Comparison of ENCODE assay signal across 9 mouse cellular contexts in the genomic region with DNA sequence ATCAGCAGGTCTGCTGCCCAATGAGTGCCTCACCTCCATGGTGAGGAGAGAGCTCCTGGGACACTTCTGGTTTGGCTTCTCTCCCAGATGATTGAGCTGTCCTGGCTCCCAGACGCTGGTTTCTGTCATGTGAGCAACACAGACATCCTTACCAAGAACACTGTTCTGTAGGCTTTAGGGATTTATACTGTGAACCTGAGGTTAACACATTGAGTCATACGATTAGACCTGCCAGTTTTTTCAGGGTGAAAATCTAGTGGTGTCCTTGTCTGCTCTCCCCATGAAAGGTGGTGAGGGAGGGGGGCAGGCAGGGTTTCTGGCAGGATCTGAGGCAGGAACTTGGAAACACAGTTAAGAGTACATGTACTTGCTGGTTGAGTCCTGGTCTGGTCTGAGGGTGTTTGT. TPM values are rescaled to one million over a fixed set of nuclear protein-coding genes. Genes with fewer than 3 reads are reported as not detected.
DNase-seq lines count a peak whose midpoint lies in the region; ATAC-seq and TF ChIP-seq lines count a peak whose summit lies in the region.
"Had no signal": no experiment of that assay in that cellular context is flagged by ENCODE, and none has a peak within 500 bp of the region (broad histone marks: within the 10 kb centered on the region; RNA-seq: fewer than 3 reads in every experiment).

No protein-coding gene starts in this region.

- H3K27me3 ChIP-seq in lung, postnatal 0 days (replicated peaks; ENCODE audit: insufficient read depth, low read length): no peaks in the 10 kb centered on the region

- peak overlapping the region; percentile 71 for H3K27ac ChIP-seq in lung, postnatal 0 days (ENCODE audit: low read length)

- no peak overlapping the region for H3K4me2 ChIP-seq in lung, postnatal 0 days (replicated peaks; ENCODE audit: low read depth, low read length)

- H3K9ac ChIP-seq in lung, postnatal 0 days (replicated peaks; ENCODE audit: low read depth): no peak overlapping the region
- H3K9ac ChIP-seq: forebrain, postnatal 0 days had no signal

- intact Hi-C loops in heart, postnatal 25 days (cut with DNase I): loop anchor here (1.0 to 10.0 kb wide), 2 partner anchors 53 to 1460 kb away; no protein-coding TSS in a partner anchor
- intact Hi-C loops in left cerebral cortex, postnatal 14 days (cut with DNase I): no loop called here

- WGBS in lung, postnatal 0 days: 22% methylated on average over 2 of the region's 2 CpGs

- peak; percentile 60 to 86 for DNase-seq in adrenal gland, adult (ENCODE audit: inconsistent age in 2 of 2, low spot score in 1 of 2)
- DNase-seq in adrenal gland, postnatal 25 days: no peak
- DNase-seq in lung, postnatal 0 days (ENCODE audit: low spot score): peak; percentile 84
- no peak for DNase-seq in lung, postnatal 4 days
- DNase-seq in heart, postnatal 25 days (ENCODE audit: low spot score): peak; percentile 37
- peak; percentile 31 for DNase-seq in yolk sac, embryonic 10.5 days (ENCODE audit: low spot score)
- DNase-seq in left cerebral cortex, adult 8-10 months (ENCODE audit: low spot score in 2 of 2): no peak
- DNase-seq in left cerebral cortex, postnatal 14 days (ENCODE audit: low spot score in 2 of 2): no peak
- DNase-seq: forebrain, postnatal 0 days had no signal

- no peak for TF ChIP-seq CTCF in lung, postnatal 0 days (IDR thresholded peaks at IDR 0.05)

- H3K9me3 ChIP-seq in lung, postnatal 0 days (ENCODE audit: low read length): no peaks in the 10 kb centered on the region

- peak; percentile 63 for ATAC-seq in lung, postnatal 0 days
- ATAC-seq: forebrain, postnatal 0 days had no signal

- H3K36me3 ChIP-seq in lung, postnatal 0 days (ENCODE audit: insufficient read depth, low read length): no peaks in the 10 kb centered on the region

- peak; percentile 28; the same call in 1 of the 2 replicates for TF ChIP-seq EP300 in lung, postnatal 0 days (IDR thresholded peaks at IDR 0.05)

- no peak overlapping the region for H3K4me3 ChIP-seq in lung, postnatal 0 days (ENCODE audit: low read depth, low read length)

- H3K4me1 ChIP-seq in lung, postnatal 0 days (ENCODE audit: insufficient read depth, low read depth, low read length): peaks cover 44% of the 10 kb centered on the region

RNA-seq across cellular contexts. Expression of gene Daam1, which starts 54.3 kb away (rescaled TPM):
- 20.4 and 22.3 TPM in 2 replicates for total RNA-seq in adrenal gland, postnatal 25 days (2021)
- polyA plus RNA-seq in lung, postnatal 0 days (2015; fragmentation: Nextera tagmentation; extraction: Ambion mirVana): 11.0 and 12.1 TPM in 2 replicates
- 10 to 100 TPM; 78.6 to 79.5 TPM for total RNA-seq in heart, postnatal 25 days (2021)
- total RNA-seq in left cerebral cortex, adult 8-10 months (2022): 10 to 100 TPM; 49.2 to 52.6 (median 51.6) TPM
- 10 to 100 TPM; 65.9 to 67.3 TPM for total RNA-seq in left cerebral cortex, postnatal 14 days (2021)

Comparison
In these comparisons a context has a peak if more than half of its experiments do, and no peak if none do; other contexts are left out.
1. DNase-seq: peak in adrenal gland, adult (2 of 2), lung, postnatal 0 days (single experiment), heart, postnatal 25 days (single experiment) and yolk sac, embryonic 10.5 days (single experiment); none in adrenal gland, postnatal 25 days (single experiment), lung, postnatal 4 days (0 of 2), left cerebral cortex, adult 8-10 months (0 of 2) and left cerebral cortex, postnatal 14 days (0 of 2).